Mouse (Mus musculus): ENCODE measurements around the gene Cebpe.

Cebpe gene

DNA sequence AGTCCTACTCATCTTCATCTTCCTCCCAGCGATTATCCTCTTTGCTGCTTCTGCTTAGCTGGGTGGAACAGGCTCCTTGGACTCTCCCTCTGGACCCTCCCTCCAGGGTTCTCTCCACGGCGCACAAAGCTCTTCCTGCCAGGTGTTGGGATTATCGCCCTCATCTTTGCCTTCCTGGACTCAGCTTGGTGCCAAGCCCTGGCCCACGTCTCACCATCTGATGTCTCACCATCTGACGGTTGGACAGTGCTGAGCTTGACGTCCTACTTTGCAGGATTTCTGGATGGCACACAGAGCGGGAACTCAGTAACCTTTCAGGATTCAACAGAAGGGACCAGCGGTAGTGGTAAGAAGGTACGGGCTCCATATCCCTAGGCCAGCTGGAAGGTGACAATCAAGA is 9.7 kb upstream of the Cebpe start:
- in situ Hi-C loops (cut with MseI, MboI) = no loop called here

DNA sequence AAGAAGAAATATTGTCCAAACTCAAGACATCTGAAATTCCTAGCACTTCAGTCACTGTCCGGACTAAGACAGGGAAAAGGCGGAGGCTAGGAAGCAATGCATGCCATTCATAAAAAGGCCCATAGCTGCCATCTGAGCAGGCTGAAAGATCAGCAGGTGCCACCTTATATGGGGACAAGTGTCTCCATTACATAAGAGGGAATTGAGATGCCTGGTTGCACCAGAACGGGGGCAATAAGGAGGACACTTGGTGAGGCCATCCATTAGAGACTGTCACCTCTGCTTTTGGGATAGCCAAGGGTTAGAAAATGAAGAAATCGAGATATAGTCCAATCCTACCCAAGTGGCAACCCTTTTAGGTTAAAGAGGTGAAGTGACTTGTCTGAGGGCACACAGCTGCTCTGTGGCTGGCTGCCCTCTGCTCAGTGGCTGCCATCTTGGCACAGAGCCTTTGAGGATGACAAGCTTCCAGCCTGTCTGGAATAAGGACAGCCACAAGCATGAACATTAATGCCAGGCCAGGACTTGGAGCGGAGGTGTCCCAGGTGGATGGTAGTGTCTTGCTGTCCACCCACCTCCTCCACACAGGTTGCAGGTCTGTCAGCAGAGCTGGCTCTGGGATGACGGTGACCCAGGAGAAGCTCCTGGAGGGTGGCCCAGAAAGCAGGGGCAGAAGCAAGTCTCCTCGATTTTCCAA is 8.8 kb upstream of the Cebpe start:
- in situ Hi-C loops (cut with MseI, MboI) = no loop called here

GRCm38 (mm10) chr14:54720041-54720440 is 8.1 kb upstream of the Cebpe start:
- in situ Hi-C loops (cut with MseI, MboI) = no loop called here

DNA sequence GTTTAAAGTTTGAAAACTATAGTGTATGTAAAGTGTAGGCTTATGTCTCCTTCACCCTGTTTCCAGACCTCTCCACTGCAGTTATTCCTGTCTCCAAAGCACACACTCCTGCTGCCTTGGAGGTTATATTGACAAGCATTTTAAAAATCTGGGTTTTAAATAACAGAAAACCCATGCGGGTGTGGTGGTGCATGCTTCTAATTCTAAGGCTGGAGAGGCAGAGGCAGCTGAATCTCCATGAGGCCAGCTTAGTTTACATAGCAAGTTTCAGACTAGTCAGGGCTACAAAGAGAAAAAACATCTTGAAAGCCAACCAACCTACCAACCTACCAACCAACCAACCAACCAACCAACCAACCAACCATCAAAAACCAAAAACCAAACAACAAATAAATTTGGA is 3.4 kb upstream of the Cebpe start:
- in situ Hi-C loops (cut with MseI, MboI) = loop anchor here (5.0 kb wide), 1 partner anchor 72 kb away; no protein-coding TSS in a partner anchor

DNA sequence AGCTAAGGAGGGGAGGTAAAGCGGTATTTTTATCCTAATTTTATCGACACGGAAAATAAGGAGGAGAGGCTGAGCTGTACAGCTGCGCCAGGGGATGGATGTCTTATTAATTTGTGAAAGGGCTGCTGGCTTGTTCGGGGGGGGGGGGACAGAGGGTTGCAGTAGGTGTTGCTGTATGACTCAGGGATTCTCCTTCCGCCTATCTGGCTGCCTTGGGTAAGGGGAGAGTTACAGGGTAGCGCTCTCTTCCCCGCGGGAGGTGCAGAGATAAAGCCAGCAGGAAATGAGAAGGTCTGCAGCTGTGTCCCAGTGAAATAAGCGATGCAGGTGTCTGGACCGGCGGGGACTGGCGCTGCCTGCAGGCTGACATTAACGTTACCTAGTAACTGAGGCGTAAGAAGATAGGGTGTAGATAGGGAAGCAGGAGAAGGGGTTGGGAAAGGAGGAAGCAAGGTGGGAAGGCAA is 2.7 kb upstream of the Cebpe start:
- in situ Hi-C loops (cut with MseI, MboI) = loop anchor here (5.0 kb wide), 1 partner anchor 73 kb away; no protein-coding TSS in a partner anchor

GRCm38 (mm10) chr14:54714121-54714520 is 2.1 kb upstream of the Cebpe start:
- in situ Hi-C loops (cut with MseI, MboI) = no loop called here

DNA sequence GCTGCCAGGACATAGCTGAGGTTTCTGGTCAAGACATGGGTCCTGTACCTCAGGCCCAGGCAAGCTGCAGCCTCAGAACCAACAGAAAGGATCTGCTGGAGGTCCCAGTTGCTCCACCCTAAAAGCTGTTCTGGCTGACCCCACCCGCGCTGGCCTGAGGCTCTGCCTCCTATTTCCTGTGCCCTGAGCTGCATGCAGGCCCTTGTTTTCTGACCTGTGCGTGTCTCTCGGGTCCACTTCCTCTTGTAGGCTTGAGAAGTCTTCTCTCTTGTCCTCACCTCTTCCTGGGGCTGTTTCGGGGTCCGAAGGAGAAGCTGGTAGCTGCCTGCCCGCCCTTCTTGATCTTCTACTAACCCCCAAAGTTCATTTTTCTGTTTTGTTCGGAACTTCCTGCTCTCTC is 887 bp upstream of the Cebpe start:
- in situ Hi-C loops (cut with MseI, MboI) = no loop called here

- in situ Hi-C loops (cut with MseI, MboI) = no loop called here
Measured at GRCm38 (mm10) chr14:54709054-54709453, 2.9 kb downstream of the Cebpe start.

DNA sequence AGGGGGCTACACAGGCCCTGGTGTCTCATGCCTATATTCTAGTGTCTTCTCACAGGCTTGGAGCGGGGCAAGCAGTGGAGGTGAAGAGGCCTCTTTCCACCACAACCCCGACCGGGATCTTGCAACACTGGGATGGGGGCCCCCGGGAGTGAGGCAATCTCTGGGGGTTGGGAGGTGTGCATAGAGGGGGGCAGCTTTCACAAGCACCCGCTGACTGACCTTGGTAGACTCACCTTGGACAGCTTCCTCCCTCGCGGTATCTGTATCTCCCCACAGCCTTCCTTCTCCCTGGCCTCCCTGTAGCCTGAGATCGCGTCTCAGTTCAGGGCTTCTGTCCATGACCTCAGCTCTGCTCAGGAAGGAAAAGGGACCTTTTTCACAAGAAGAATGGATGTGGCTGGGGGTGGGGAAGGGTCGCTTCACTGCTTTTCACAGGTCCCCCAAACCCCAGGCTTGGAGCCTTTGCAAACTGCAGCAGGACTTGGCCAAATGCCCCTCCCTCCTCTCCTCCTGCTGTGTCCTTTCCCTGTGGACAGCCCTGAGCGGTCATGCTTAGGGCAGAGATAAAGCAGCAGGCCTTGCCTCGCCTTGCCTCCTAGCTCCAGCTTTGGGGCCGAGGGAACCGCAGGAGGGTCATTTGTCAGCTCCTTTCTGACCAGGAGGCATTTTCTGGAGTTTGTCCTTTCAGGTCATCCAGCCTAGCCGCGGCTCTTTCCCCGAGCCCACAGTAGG is 5.2 kb downstream of the Cebpe start:
- in situ Hi-C loops (cut with MseI, MboI) = no loop called here

- in situ Hi-C loops (cut with MseI, MboI) = no loop called here
Measured at GRCm38 (mm10) chr14:54705844-54706243, 6.1 kb downstream of the Cebpe start.

- in situ Hi-C loops (cut with MseI, MboI) = no loop called here
Measured at GRCm38 (mm10) chr14:54703207-54703606, 8.8 kb downstream of the Cebpe start.

DNA sequence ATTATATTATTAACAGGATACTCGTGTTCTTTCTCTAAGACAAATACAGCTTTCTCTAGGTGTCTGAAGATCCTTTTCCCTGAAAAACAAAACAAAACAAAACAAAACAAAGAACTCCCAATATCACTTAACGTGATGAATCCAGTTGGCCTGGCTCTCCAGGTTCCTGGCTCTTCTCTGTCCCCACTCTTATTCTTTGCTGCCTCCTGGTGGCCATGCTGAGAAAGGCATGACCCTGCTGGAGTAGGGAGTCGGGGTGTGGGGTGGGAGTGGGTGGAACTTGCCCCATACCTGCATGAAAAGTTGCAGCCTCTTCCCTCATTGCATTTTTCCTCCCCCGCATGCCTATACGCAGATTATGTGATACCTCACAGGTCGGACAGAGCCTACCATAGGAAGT is 10.7 kb downstream of the Cebpe start:
- in situ Hi-C loops (cut with MseI, MboI) = no loop called here

- in situ Hi-C loops (cut with MseI, MboI) = no loop called here
Measured at GRCm38 (mm10) chr14:54699586-54699985, 12.4 kb downstream of the Cebpe start.

GRCm38 (mm10) chr14:54698733-54699132 is 13.2 kb downstream of the Cebpe start, which contains the start of gene Gm29776:
TSS of gene Gm29776 (minus strand) at chr14:54698833.
- in situ Hi-C loops (cut with MseI, MboI) = no loop called here

- in situ Hi-C loops (cut with MseI, MboI) = no loop called here
Measured at GRCm38 (mm10) chr14:54696752-54697151, 15.2 kb downstream of the Cebpe start.

GRCm38 (mm10) chr14:54695042-54695441 is 16.9 kb downstream of the Cebpe start:
- in situ Hi-C loops (cut with MseI, MboI) = no loop called here

DNA sequence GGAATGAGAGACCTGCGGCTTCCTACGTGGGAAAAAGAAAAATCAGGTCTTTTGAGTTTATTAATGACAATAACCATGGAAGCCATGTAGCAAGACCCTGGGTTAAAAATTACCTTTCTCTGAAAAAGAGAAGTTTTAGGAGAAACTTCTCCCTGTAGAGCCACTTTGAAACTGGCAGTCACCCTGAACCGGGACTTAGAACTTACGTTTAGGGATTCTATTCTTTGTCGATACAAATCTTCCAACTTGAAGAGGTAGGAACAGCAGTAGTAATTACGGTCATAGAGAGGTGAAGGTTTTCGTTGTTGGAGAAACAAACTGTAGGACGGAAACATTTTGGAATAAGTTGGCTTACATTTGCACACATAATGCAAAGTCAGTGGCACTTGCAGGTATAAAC is 24.7 kb downstream of the Cebpe start:
- in situ Hi-C loops (cut with MseI, MboI) = no loop called here

DNA sequence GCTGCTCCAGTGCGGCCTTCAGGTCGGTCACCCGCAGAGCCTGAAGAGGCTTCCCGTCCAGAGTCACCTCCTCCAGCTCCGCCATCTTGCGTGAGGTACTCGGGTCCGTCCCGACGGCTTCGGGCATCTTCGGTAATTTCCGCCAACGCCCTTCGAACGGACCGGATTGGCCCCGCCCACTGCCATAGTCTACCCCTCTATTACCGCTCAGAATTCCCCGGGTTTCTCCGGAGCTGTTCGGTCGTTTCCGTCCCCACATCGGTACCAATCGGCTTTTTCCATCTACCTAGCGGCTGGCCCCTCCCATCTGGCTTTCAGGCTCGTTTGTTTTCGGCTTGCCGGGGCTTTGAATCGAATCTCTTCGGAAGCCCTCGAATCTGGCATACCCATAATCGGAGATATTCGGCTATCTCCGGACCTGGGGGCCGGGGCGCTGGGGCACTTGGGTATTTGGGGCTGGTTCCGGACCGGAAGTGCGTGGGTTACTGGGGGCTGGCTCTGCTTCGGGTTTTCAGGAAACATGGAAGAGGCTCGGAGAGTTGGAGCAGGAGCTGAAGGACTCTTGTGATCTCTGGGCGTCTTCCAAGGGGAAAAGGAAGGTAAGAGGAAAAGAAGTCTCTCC is 25.3 kb downstream of the Cebpe start, which contains the start of gene Acin1:
Gene Acin1, minus strand, starts transcription at position 410 of the 622 bp plus-strand sequence.
- in situ Hi-C loops (cut with MseI, MboI) = no loop called here

- in situ Hi-C loops (cut with MseI, MboI) = no loop called here
Measured at GRCm38 (mm10) chr14:54686063-54686521, 25.9 kb downstream of the Cebpe start, which contains the start of gene 1700123O20Rik. TSS of gene 1700123O20Rik (plus strand) at chr14:54686216.

GRCm38 (mm10) chr14:54685471-54685870 is 26.5 kb downstream of the Cebpe start:
- in situ Hi-C loops (cut with MseI, MboI) = no loop called here

DNA sequence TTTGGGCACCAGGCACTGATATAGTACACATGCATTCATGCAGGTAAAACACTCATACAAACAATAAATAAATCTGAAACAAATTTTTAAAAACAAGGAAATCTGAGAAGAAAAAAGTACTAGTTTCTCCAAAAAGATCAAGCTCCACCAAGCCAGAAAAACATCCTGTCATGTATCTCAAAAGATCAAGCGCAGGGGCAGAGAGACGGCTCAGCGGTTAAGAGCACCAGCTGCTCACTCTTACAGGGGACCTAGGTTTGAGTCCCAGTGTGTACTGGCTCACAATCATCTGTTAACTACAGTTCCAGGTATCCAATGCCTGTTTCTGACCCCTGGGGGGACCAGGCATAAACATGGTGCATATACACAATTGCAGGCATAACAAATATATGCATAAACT is 29.6 kb downstream of the Cebpe start:
- in situ Hi-C loops (cut with MseI, MboI) = no loop called here

DNA sequence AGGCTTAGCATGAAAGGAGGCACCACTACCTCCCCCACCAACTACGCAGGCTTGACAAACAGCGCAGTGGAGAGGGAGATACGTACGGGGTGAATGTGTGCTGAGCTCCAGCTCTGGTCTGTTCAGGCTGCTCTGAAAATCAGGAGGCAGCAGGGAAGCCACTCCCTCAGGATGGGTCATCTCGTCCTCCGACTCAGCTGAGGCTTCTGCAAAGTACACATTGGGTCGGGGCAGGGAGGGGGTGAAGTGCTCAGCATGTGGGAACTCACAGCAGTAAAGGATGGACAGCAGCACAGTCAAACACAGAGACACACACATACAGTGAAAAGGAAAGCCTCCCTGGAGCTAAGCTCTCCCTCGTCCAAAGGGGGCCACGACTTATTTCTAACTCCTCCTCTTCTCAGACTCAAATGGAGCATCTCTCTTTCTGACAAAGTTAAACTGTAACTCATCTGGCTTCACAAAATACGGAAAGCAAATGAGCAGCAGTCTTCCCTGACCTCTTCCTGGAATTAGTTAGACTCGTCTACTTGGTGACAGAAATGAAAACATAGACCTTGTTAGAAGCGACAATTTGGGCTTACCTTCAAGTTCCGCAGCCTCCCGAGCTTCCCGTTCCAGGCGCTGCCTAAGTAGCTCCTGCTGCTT is 33.2 kb downstream of the Cebpe start:
- in situ Hi-C loops (cut with MseI, MboI) = no loop called here

Data from mouse trophoblast stem cell (cell line).